Mouse (Mus musculus) liver, embryonic 11.5 days (tissue): ENCODE measurements around the gene Helz2. TPM values are rescaled to one million over a fixed set of nuclear protein-coding genes. Genes with fewer than 3 reads are reported as not detected.

ENCODE experiments used
- ATAC-seq: fragments of 200-750 bp; cut with Nextera tagmentation; replicated peaks from 2 replicates; pipeline ENCODE4 v1.8.0; 2017; ENCODE audit warnings: moderate number of reproducible peaks, mild to moderate bottlenecking, moderate TSS enrichment, moderate library complexity; ENCODE audit not compliant: low FRiP score
- DNase-seq: peaks from one replicate; pipeline ENCODE4 v3.0.0-alpha.2; 2017; ENCODE audit warnings: low spot score
- H3K27ac ChIP-seq: fragments of 300-500 bp; sonication (generic); 2 replicates; pipeline ENCODE4 v1.5.1; 2014; ENCODE audit warnings: mild to moderate bottlenecking, low read depth, low read length, control low read depth
- H3K27me3 ChIP-seq: fragments of 300-500 bp; sonication (generic); replicated peaks from 2 replicates; pipeline ENCODE4 v1.6.1; 2014; ENCODE audit warnings: low read length, mixed read lengths; ENCODE audit not compliant: control insufficient read depth, insufficient read depth
- H3K36me3 ChIP-seq: fragments of 300-500 bp; sonication (generic); 2 replicates; pipeline ENCODE4 v1.6.1; 2014; ENCODE audit warnings: mild to moderate bottlenecking, low read length, moderate library complexity, mixed read lengths; ENCODE audit not compliant: control insufficient read depth, insufficient read depth
- H3K4me1 ChIP-seq: fragments of 300-500 bp; sonication (generic); replicated peaks from 2 replicates; pipeline ENCODE4 v1.6.1; 2014; ENCODE audit warnings: low read length, mixed read lengths; ENCODE audit not compliant: control insufficient read depth, insufficient read depth
- H3K4me2 ChIP-seq: fragments of 300-500 bp; sonication (generic); 2 replicates; pipeline ENCODE4 v1.6.1; 2014; ENCODE audit warnings: mild to moderate bottlenecking, control low read depth, moderate library complexity
- H3K4me3 ChIP-seq: fragments of 300-500 bp; sonication (generic); 2 replicates; pipeline ENCODE4 v1.5.1; 2014; ENCODE audit warnings: low read depth, low read length, control low read depth
- H3K9ac ChIP-seq: fragments of 300-500 bp; sonication (generic); 2 replicates; pipeline ENCODE4 v1.6.1; 2014; ENCODE audit warnings: low read depth, low read length, control low read depth
- H3K9me3 ChIP-seq: fragments of 300-500 bp; sonication (generic); 2 replicates; pipeline ENCODE4 v1.6.1; 2016; ENCODE audit warnings: low read length, inconsistent platforms, mixed read lengths; ENCODE audit not compliant: control insufficient read depth
- WGBS: fragments of 180-500 bp; shearing (Covaris S2); extraction: QIAGEN DNeasy Blood & Tissue Kit; methylation state at CpG from one replicate; pipeline ENCODE4 v1.1.7; 2014; 5-methylcytosine and 5-hydroxymethylcytosine counted together
- polyA plus RNA-seq: library from polyadenylated mRNA; unstranded; fragments of >200 nt; fragmentation: Nextera tagmentation; extraction: Ambion mirVana; gene quantifications from 2 replicates; pipeline ENCODE4 v1.2.1, GENCODE M21; 2014

The Helz2 gene
- polyA plus RNA-seq, 1 experiment from 2014 or later, result 2.6 TPM

DNA sequence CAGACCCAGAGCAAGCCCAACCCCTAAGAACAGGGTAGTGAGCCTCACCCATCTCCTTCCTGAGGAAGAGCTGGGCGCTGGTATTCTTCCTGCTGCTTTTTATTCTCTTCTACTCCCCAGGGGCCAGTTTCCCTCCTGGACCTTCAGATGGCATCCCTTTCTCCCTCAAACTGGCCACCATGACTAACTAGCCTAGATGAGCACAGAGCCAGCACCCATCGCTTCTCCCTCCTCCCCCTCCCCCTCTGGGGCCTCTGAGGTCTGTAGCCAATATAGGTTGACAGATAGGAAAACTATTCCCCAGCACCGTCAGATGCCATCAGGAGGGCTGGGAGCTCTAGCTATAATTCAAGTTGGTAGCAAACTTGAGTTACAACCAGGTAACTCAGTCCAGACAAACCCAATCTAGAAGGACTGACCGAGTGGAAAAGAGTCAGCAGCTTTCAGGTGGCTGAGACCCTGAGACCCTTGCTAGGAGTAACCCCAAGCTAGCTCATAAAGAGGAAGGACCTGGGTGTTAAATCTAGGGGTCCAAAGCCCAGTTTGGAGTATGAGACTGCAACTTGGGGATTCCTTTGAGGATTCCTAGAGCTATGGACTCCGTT lies 22.8 kb downstream of the Helz2 start:
- WGBS, result 44% methylated on average over 5 of the region's 5 CpGs
- ATAC-seq (no peak), DNase-seq (no peak)
- H3K4me2 ChIP-seq, result peak overlapping the region; percentile 67; the same call in 1 of the 2 replicates
- H3K4me1 ChIP-seq, result peaks cover 10% of the 10 kb centered on the region
- no peak overlapping the region for H3K9ac ChIP-seq
- no peaks in the 10 kb centered on the region for H3K9me3 ChIP-seq
- peaks cover 9% of the 10 kb centered on the region for H3K27me3 ChIP-seq
- H3K36me3 ChIP-seq, result no peaks in the 10 kb centered on the region
- no peak overlapping the region for H3K27ac ChIP-seq
- H3K4me3 ChIP-seq, result no peak overlapping the region

DNA sequence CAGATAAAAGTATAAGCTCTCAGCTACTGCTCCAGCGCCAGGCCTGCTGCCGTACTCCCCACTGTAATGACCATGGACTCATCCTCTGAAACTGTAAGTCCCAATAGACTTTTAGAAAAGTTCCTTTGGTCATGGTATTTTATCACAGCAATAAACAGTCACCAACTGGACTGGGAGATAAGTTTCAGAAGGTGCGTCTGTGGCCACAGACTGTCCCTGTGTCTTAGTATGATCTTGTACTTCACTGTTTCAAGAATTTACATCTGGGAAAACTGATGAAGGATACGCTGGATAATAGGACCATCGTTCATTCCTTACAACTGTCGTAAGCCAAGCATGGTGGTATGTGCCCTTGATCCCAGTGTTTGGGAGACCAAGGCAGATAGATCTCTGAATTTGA lies 25.8 kb downstream of the Helz2 start:
- Histone ChIP-seq H3K4me3 (no peak overlapping the region), H3K9ac (no peak overlapping the region), H3K27ac (no peak overlapping the region), H3K4me2 (no peak overlapping the region), H3K27me3 (peaks cover 38% of the 10 kb centered on the region), H3K9me3 (no peaks in the 10 kb centered on the region), H3K36me3 (no peaks in the 10 kb centered on the region), H3K4me1 (peaks cover 16% of the 10 kb centered on the region)
- 71% methylated on average over 6 of the region's 6 CpGs for WGBS
- ATAC-seq (no peak), DNase-seq (no peak)

DNA sequence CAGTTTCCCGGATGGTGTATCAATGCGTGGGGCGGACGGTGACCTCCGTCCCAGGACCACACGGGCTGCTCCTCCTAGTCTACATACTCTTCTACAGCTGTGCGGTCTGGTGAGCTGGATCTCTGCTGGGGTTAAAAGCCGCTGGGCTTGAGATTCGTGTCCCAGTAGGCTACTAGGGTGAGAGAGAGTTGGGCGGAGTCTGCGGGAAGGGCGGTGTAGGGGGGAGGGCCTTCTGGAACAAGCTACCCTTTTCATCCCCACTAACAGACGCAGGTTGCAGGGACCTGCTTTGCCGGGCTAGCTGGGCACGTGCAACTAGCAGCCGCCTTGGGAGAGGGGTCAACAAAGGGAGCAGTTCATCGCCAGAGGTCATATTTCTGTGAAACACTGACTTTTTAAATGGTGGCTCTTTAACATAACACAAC lies 28.8 kb downstream of the Helz2 start, which contains the start of gene Srms:
Srms (minus strand) TSS at position 165 of the 425 bp plus-strand sequence.
- Histone ChIP-seq H3K36me3 (no peaks in the 10 kb centered on the region), H3K4me2 (peak within 1 kb of the TSS; percentile 58), H3K27ac (no peak within 1 kb of the TSS), H3K4me3 (peak within 1 kb of the TSS; percentile 31), H3K9ac (no peak within 1 kb of the TSS), H3K27me3 (peaks cover 45% of the 10 kb centered on the region), H3K4me1 (peaks cover 6% of the 10 kb centered on the region; the same call in 1 of the 2 replicates), H3K9me3 (no peaks in the 10 kb centered on the region)
- DNase-seq (peak; percentile 51), ATAC-seq (peak; percentile 72)
- WGBS, result 3% methylated on average over 17 of the region's 17 CpGs

DNA sequence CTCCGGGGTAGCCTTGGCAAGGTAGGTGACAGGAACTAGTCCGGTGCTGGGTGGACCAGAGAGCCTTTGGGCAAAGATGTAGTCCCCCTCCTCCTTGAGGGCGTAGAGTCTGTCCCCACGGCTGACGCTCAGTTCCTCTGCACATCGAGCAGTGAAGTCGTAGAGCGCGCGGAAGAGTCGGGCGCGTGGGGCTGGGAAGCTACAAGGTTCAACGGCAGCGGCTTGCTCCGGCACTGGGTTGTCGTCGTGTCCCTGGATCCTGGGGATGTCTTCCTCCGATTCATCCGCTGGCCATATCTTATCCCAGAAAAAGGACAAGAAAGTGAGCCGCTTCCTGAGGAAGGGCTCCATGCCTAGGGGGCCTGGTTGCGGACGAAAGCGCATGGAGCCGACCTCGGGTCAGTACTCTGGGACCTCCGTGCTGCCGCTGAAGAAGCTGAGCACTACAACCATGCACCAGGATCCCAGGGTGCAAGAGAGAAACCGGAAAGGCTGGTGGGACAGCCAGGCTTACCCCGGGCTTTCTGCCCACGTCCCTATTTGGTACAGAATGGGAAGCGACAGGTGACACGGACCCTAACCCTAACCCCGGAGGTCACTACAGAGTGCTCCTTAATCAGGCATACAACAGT lies 29.3 kb downstream of the Helz2 start:
- Histone ChIP-seq H3K27ac (no peak overlapping the region), H3K4me3 (peak overlapping the region; percentile 31), H3K4me1 (peaks cover 6% of the 10 kb centered on the region; the same call in 1 of the 2 replicates), H3K4me2 (peak overlapping the region; percentile 58), H3K9me3 (no peaks in the 10 kb centered on the region), H3K27me3 (peaks cover 45% of the 10 kb centered on the region), H3K36me3 (no peaks in the 10 kb centered on the region), H3K9ac (no peak overlapping the region)
- ATAC-seq (peak; percentile 36; the same call in 1 of the 2 replicates), DNase-seq (no peak)
- WGBS, result 8% methylated on average over 34 of the region's 34 CpGs

DNA sequence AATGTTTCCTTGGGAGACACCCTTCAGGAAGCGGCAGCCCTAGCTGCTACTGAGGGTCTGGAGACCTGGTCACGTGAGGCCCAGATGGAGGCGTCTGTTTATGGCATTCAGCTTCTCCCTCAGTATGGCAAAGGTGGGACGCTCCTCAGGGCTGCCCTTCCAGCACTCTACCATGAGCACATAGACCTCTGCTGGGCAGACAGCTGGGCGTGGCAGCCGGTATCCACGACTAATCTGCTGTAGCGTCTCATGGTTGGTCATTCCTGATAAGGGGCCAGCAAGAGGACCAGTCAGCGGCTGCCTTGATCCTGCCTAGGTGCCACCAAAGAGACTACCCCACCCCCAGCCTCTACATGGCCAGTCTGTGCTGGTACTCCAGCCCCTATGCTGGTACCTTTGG lies 35.7 kb downstream of the Helz2 start:
- Histone ChIP-seq H3K27me3 (peaks cover 11% of the 10 kb centered on the region), H3K4me1 (peaks cover 9% of the 10 kb centered on the region), H3K4me2 (peak overlapping the region; percentile 34; the same call in 1 of the 2 replicates), H3K4me3 (no peak overlapping the region), H3K9me3 (no peaks in the 10 kb centered on the region), H3K36me3 (no peaks in the 10 kb centered on the region), H3K27ac (no peak overlapping the region), H3K9ac (no peak overlapping the region)
- peak; percentile 88 for ATAC-seq
- WGBS, result 50% methylated on average over 9 of the region's 9 CpGs
- no peak for DNase-seq

DNA sequence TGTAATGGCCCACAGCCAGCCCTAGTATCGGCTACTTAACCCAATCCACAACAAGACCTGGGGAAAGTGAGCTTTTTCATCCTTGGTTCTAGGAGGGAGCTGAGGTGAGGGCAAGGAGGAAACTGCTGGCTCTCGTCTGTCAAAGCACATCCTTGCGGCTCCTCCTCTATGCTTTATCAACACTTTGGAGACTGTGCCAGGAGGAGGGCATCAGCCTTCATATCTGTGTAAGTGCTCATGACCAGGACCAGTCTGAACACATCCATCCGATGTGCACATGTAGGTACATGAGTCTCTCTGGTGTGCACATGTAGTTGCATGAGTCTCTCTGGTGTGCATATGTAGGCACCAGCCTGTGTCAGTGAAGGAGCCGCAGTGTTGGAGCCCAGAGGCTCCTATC lies 36.1 kb downstream of the Helz2 start:
- WGBS, result 77% methylated on average over 5 of the region's 5 CpGs
- Histone ChIP-seq H3K4me1 (peaks cover 9% of the 10 kb centered on the region), H3K27me3 (peaks cover 6% of the 10 kb centered on the region), H3K4me3 (no peak overlapping the region), H3K4me2 (peak overlapping the region; percentile 34; the same call in 1 of the 2 replicates), H3K36me3 (no peaks in the 10 kb centered on the region), H3K9ac (no peak overlapping the region), H3K9me3 (no peaks in the 10 kb centered on the region), H3K27ac (no peak overlapping the region)
- ATAC-seq (peak; percentile 40; the same call in 1 of the 2 replicates), DNase-seq (no peak)

DNA sequence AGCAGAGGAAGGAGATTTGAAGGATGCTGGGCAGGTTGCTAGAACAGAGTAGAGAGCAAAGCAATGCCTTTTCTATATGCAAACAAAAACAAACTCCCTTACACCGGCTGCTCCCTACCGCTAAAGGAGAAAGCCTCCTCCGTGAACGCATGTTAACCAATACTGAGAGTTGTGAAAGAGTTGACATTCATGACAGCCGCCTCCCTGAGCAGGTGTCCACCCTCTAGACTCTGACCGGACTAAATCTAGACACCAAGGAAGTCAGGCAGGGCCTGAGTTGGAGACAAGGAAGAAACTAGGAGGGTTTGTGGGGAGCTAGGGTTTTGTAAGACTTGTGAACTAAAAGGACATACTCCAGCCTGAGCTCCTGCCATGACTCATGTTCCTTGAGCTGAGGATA lies 38.9 kb downstream of the Helz2 start:
- Histone ChIP-seq H3K4me2 (no peak overlapping the region), H3K27me3 (peaks cover 4% of the 10 kb centered on the region), H3K4me1 (peaks cover 9% of the 10 kb centered on the region), H3K9ac (no peak overlapping the region), H3K27ac (no peak overlapping the region), H3K4me3 (no peak overlapping the region), H3K36me3 (no peaks in the 10 kb centered on the region), H3K9me3 (no peaks in the 10 kb centered on the region)
- 74% methylated on average over 6 of the region's 6 CpGs for WGBS
- ATAC-seq (no peak), DNase-seq (no peak)

DNA sequence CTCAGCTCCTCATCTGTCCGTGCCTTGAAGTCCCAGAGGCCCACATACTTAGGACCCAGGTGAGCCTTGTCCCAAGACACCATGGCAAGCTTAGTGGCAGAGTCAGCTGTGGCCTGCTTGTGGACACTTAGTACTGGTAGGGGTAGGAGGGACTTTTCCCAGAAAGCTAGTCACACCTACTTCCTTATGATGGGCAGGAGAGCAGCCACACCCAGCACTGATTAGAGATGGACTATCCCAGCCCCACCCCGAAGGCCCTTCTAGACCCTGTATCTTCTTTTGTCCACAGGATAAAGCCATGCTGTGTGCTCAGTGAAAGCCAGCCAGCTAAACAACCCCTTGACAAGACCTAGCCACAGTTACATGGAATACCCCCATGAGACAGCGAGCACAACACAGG lies 39.4 kb downstream of the Helz2 start, which contains the start of gene Ptk6:
Ptk6 (minus strand) TSS at position 368 of the 400 bp plus-strand sequence.
- 79% methylated on average over 3 of the region's 3 CpGs for WGBS
- Histone ChIP-seq H3K4me2 (no peak within 1 kb of the TSS), H3K4me1 (peaks cover 9% of the 10 kb centered on the region)

DNA sequence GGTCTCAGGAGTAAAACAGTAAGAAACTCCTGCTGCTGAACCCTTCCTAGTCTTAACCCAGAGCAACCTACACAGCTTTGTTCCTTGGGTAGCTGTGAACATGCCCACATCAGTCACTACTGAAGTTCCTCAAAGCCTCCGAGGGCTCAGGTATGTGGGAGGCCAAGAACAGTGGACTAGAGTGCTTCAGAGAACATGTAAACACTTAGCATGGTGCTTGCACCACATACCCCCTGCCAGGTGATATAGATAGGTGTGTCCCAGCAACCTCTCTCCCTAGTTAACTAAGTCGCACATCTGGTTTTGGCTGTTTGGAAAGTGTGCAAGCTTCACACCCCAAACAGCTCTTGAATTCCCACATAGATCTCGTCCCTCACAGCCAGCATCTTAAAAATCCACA lies 40.2 kb downstream of the Helz2 start:
- Histone ChIP-seq H3K36me3 (no peaks in the 10 kb centered on the region), H3K27me3 (peaks cover 4% of the 10 kb centered on the region), H3K9me3 (no peaks in the 10 kb centered on the region), H3K9ac (no peak overlapping the region), H3K4me3 (no peak overlapping the region), H3K27ac (no peak overlapping the region), H3K4me2 (no peak overlapping the region), H3K4me1 (peaks cover 9% of the 10 kb centered on the region)
- ATAC-seq (no peak), DNase-seq (no peak)
- 53% methylated on average over 3 of the region's 3 CpGs for WGBS

More for the DNA sequence above, 39.4 kb downstream of the Helz2 start, which contains the start of gene Ptk6:
- no peak for ATAC-seq
- no peak for DNase-seq
- H3K4me3 ChIP-seq, result no peak within 1 kb of the TSS
- no peak within 1 kb of the TSS for H3K27ac ChIP-seq
- no peaks in the 10 kb centered on the region for H3K9me3 ChIP-seq
- no peaks in the 10 kb centered on the region for H3K36me3 ChIP-seq
- H3K27me3 ChIP-seq, result peaks cover 4% of the 10 kb centered on the region
- no peak within 1 kb of the TSS for H3K9ac ChIP-seq
